Mouse (Mus musculus) kidney, embryonic 16.5 days (tissue): ENCODE data around the gene Gm10959. TPM values are rescaled to one million over a fixed set of nuclear protein-coding genes. Genes with fewer than 3 reads are reported as not detected.

Experiments
- ATAC-seq: fragments of 200-750 bp; cut with Nextera tagmentation; 2 replicates; pipeline ENCODE4 v1.8.0; 2017; ENCODE audit warnings: moderate TSS enrichment; ENCODE audit not compliant: low FRiP score, low TSS enrichment
- H3K27ac ChIP-seq: fragments of 300-500 bp; sonication (generic); 2 replicates; pipeline ENCODE4 v1.5.1; 2014; ENCODE audit warnings: low read length
- H3K27me3 ChIP-seq: fragments of 300-500 bp; sonication (generic); 2 replicates; pipeline ENCODE4 v1.6.1; 2014; ENCODE audit warnings: low read length, control low read depth, mixed read lengths; ENCODE audit not compliant: insufficient read depth
- H3K36me3 ChIP-seq: fragments of 300-500 bp; sonication (generic); 2 replicates; pipeline ENCODE4 v1.6.1; 2014; ENCODE audit warnings: low read length, control low read depth, mixed read lengths; ENCODE audit not compliant: insufficient read depth
- H3K4me1 ChIP-seq: fragments of 300-500 bp; sonication (generic); 2 replicates; pipeline ENCODE4 v1.6.1; 2014; ENCODE audit warnings: low read length, control low read depth, mixed read lengths; ENCODE audit not compliant: insufficient read depth
- H3K4me2 ChIP-seq: fragments of 300-500 bp; sonication (generic); replicated peaks from 2 replicates; pipeline ENCODE4 v1.6.1; 2014; ENCODE audit warnings: low read depth, low read length
- H3K4me3 ChIP-seq: fragments of 300-500 bp; sonication (generic); 2 replicates; pipeline ENCODE4 v1.5.1; 2014; ENCODE audit warnings: mild to moderate bottlenecking, low read length
- H3K9ac ChIP-seq: fragments of 300-500 bp; sonication (generic); replicated peaks from 2 replicates; pipeline ENCODE4 v1.6.1; 2014; ENCODE audit warnings: low read length
- H3K9me3 ChIP-seq: fragments of 300-500 bp; sonication (generic); 2 replicates; pipeline ENCODE4 v1.6.1; 2016; ENCODE audit warnings: low read length, control low read depth
- WGBS: fragments of 180-500 bp; shearing (Covaris S2); extraction: QIAGEN DNeasy Blood & Tissue Kit; methylation state at CpG from one replicate; pipeline ENCODE4 v1.1.7; 2014; 5-methylcytosine and 5-hydroxymethylcytosine counted together
- polyA plus RNA-seq: library from polyadenylated mRNA; unstranded; fragments of >200 nt; fragmentation: Nextera tagmentation; extraction: Ambion mirVana; gene quantifications from 2 replicates; pipeline ENCODE4 v1.2.1, GENCODE M21; 2015

Gene Gm10959
- polyA plus RNA-seq, 1 experiment from 2014 or later = not detected

- Histone ChIP-seq H3K4me2 (no peak overlapping the region), H3K4me1 (no peaks in the 10 kb centered on the region), H3K4me3 (no peak overlapping the region), H3K36me3 (no peaks in the 10 kb centered on the region), H3K27me3 (no peaks in the 10 kb centered on the region), H3K9me3 (no peaks in the 10 kb centered on the region), H3K27ac (no peak overlapping the region), H3K9ac (no peak overlapping the region)
- no peak for ATAC-seq
- WGBS = 81% methylated on average over 4 of the region's 4 CpGs
Measured at GRCm38 (mm10) chr3:122865092-122865491, 54.1 kb downstream of the Gm10959 start.

Other genes with a start within 250 kb of the Gm10959 start
- gene Pde5a, start 190.4 kb downstream of the Gm10959 start, polyA plus RNA-seq = 3.5 TPM in 2 replicates
- 0.34 TPM in 1 of 2 replicates, not detected in the other for gene Fabp2, start 24.3 kb downstream of the Gm10959 start, polyA plus RNA-seq
- 85.2 and 87.2 TPM in 2 replicates for gene 1810037I17Rik, start 4.8 kb upstream of the Gm10959 start, polyA plus RNA-seq
- 10.3 and 14.4 TPM in 2 replicates for gene Usp53, start 65.2 kb upstream of the Gm10959 start, polyA plus RNA-seq
- 0.99 and 1.3 TPM in 2 replicates for gene Myoz2, start 115.7 kb upstream of the Gm10959 start, polyA plus RNA-seq